Mouse (Mus musculus): Measurements from ENCODE around the gene Gm42421. TPM values are rescaled to one million over a fixed set of nuclear protein-coding genes. Genes with fewer than 3 reads are reported as not detected.

Gene Gm42421
- total RNA-seq (2023): 1.1 to 3.9 TPM (median 1.9 TPM) in 4 replicates

DNA sequence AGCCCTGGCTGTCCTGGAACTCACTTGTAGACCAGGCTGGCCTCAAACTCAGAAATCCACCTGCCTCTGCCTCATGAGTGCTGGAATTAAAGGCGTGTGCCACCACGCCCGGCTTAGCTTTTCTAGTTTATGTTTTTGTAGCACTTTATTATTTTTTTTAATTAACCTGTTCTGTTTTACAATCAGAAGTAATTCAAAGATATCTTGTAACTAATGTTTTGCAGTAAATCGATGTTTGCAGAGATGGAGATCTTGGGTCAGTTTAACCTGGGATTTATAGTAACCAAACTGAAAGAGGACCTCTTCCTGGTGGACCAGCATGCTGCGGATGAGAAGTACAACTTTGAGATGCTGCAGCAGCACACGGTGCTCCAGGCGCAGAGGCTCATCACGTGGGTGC is at the start of gene Gm42421:
Gene Gm42421 (plus strand): TSS at position 301 of the 400 bp plus-strand sequence.

DNA sequence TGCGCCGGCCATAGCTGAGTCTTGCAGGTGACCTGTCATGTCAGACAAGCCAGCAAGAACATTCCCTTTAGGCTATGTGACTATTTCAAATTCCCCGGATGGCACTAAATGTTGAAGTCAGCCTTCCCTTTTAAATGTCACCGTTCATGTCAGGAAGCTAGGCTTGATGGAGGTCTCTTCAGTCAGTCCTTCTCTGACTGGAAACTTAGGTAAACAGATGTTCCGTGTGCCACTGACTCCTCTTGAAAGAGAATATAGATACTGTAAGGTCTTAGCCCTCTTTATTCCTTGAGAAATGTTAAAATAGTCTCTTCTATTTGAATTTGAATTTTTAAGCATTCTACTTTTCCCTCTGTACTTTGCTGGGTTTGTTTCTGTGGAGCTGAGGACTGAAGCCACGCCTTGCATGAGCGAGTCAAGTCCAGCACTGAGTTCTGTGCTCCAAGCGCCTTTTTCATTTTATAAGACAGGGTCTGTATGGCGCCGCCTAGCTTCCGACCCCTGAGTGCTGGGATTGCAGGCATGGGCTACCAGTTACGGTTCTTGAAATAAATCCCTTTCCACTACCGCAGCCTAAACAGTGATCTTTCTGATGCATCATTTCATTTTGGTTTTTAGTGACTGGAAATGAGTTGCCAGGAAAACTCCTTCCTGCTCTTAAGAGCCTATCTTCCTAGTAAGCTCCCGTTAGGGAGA is 30.2 kb upstream of the Gm42421 start, which contains the start of gene Ankrd61:
Gene Ankrd61 (minus strand): TSS at position 51 of the 696 bp plus-strand sequence.

DNA sequence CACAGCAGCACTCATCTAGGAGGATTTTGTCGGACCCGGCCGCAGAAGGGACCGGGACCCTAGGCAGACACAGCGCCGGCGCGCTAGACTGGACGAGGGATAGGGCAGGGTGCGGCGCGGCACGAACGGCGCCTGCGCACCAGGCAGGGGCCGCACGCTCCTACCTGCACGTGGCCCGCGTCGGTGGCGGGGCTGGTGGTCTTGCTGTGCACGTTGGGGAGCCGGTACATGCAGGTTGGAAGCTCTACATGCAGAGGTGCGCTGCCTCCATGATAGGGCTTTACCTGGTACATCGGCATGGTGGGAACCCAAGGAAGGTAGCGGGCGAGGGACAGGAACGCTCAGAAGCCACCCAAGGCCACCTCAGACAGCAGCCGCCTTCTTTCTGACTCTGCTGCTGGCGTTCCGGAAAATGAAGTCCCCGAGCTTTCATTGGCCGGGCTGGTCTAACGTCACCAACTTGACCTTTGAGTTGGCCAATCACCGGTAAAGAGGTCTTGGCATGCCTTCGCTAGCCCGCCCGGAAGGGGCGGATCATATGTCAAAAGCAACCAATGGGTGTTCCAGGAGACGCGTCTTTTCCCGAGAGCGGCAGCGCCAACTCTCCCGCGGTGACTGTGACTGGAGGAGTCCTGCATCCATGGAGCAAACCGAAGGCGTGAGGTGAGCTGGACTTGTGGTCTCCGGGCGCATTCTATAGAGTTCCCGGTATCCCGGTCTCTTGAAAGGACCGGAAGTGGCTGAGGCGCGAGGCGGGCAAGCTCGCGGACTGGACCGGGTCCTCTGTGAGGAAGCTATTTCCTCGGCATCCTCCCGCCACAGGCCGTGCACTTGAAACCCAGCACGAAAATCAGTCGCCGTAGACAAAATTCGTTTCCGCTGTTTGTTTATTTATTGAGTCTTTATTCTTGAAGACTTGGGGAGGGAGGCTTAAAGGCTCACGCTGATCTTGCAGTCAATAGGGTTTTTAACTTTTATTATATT is 18.3 kb upstream of the Gm42421 start, which contains the start of the genes Aimp2 and Pms2:
Gene Aimp2 (minus strand): TSS at position 431 of the 984 bp plus-strand sequence.
Gene Pms2 (plus strand): TSS at position 548 of the 984 bp plus-strand sequence.

DNA sequence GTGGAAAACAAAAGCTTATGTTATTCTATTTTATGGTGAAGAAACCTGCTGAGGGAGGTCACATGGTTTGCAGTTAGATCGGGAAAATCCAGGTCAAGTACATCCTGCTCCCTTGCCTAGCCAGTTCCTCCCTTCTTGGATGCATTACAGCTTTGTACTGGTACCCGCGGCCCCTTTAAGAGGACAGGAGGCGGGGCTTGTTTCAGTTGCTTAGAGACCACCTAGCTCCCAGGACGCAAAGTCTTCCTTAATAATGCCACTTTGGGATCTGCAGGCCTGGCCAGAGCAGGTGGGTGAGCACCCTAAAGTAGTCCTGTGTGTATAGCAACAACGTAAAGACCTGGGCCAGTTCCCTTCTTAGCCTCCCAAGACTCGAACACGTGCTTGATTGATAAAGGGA is 4.9 kb downstream of the Gm42421 start, which contains the start of gene Rsph10b:
Gene Rsph10b (plus strand): TSS at position 205 of the 400 bp plus-strand sequence.

Other genes with a start within 250 kb of the Gm42421 start
- gene Usp42, start 195.9 kb upstream of the Gm42421 start, total RNA-seq (2023): 33.6 to 36.2 TPM (median 34.8 TPM) in 4 replicates
- 45.2 to 49.5 TPM (median 47.6 TPM) in 4 replicates for gene Eif2ak1, start 110.4 kb upstream of the Gm42421 start, total RNA-seq (2023)
- 0.39 TPM in 1 of 4 replicates, not detected in the others for gene Ankrd61, start 30.5 kb upstream of the Gm42421 start, total RNA-seq (2023)
- gene Aimp2, start 18.3 kb upstream of the Gm42421 start, total RNA-seq (2023): 12.3 to 18.2 TPM (median 14.6 TPM) in 4 replicates
- 22.7 to 28.7 TPM (median 25.5 TPM) in 4 replicates for gene Pms2, start 18.2 kb upstream of the Gm42421 start, total RNA-seq (2023)
- 0.39 to 2.1 TPM (median 1.1 TPM) in 4 replicates for gene Rsph10b, start 4.9 kb downstream of the Gm42421 start, total RNA-seq (2023)
- gene Ccz1, start 86.7 kb downstream of the Gm42421 start, total RNA-seq (2023): 93.6 to 109 TPM (median 103 TPM) in 4 replicates
- gene Ocm, start 98.5 kb downstream of the Gm42421 start, total RNA-seq (2023): not detected in 4 replicates
- 54.3 to 57.5 TPM (median 56.3 TPM) in 4 replicates for gene Lmtk2, start 172.3 kb downstream of the Gm42421 start, total RNA-seq (2023)